Mouse (Mus musculus) forebrain, postnatal 0 days (tissue): ENCODE data around the gene Glipr1. TPM values are rescaled to one million over a fixed set of nuclear protein-coding genes. Genes with fewer than 3 reads are reported as not detected.

Experiments
- ATAC-seq: fragments of 200-750 bp; cut with Nextera tagmentation; 2 replicates; pipeline ENCODE4 v1.8.0; 2017; ENCODE audit warnings: mild to moderate bottlenecking, moderate library complexity
- DNase-seq: peaks from one replicate; pipeline ENCODE4 v3.0.0-alpha.2; 2015
- H3K27ac ChIP-seq: fragments of 300-500 bp; sonication (generic); 2 replicates; pipeline ENCODE4 v1.5.1; 2014; ENCODE audit warnings: low read depth, mild to moderate bottlenecking, antibody characterized with exemption, low read length, moderate library complexity, mixed read lengths
- H3K27me3 ChIP-seq: fragments of 300-500 bp; sonication (generic); 2 replicates; pipeline ENCODE4 v1.6.1; 2014; ENCODE audit warnings: mild to moderate bottlenecking, low read length, mixed read lengths; ENCODE audit not compliant: insufficient read depth
- H3K36me3 ChIP-seq: fragments of 300-500 bp; sonication (generic); 2 replicates; pipeline ENCODE4 v1.6.1; 2014; ENCODE audit warnings: mild to moderate bottlenecking, moderate library complexity; ENCODE audit not compliant: insufficient read depth
- H3K4me1 ChIP-seq: fragments of 300-500 bp; sonication (generic); 2 replicates; pipeline ENCODE4 v1.6.1; 2014; ENCODE audit warnings: antibody characterized with exemption; ENCODE audit not compliant: insufficient read depth
- H3K4me2 ChIP-seq: fragments of 300-500 bp; sonication (generic); 2 replicates; pipeline ENCODE4 v1.6.1; 2014; ENCODE audit warnings: low read depth, mild to moderate bottlenecking, moderate library complexity
- H3K4me3 ChIP-seq: fragments of 300-500 bp; sonication (generic); 2 replicates; pipeline ENCODE4 v1.5.1; 2014; ENCODE audit warnings: low read depth, low read length, mixed read lengths
- H3K9ac ChIP-seq: fragments of 300-500 bp; sonication (generic); 2 replicates; pipeline ENCODE4 v1.6.1; 2014; ENCODE audit warnings: mild to moderate bottlenecking
- H3K9me3 ChIP-seq: fragments of 300-500 bp; sonication (generic); 2 replicates; pipeline ENCODE4 v1.6.1; 2016; ENCODE audit warnings: low read length
- CTCF ChIP-seq: sonication (generic); IDR thresholded peaks from 2 replicates; pipeline ENCODE4 v1.5.1; 2016; ENCODE audit warnings: antibody characterized with exemption, control low read depth, low read depth
- WGBS: fragments of 180-500 bp; shearing (Covaris S2); extraction: QIAGEN DNeasy Blood & Tissue Kit; methylation state at CpG from one replicate; pipeline ENCODE4 v1.1.7; 2014; 5-methylcytosine and 5-hydroxymethylcytosine counted together
- polyA plus RNA-seq: library from polyadenylated mRNA; unstranded; fragments of >200 nt; fragmentation: Nextera tagmentation; extraction: Ambion mirVana; gene quantifications from 2 replicates; pipeline ENCODE4 v1.2.1, GENCODE M21; 2015
- total RNA-seq: library from RNA; depleted of rRNA; stranded (reverse); fragments of >200 nt; gene quantifications from 2 replicates; pipeline ENCODE4 v1.2.3, GENCODE M21; 2014; rRNA removed

Glipr1 gene
- total and polyA plus RNA-seq, 2 experiments from 2014 or later, result 0.48 to 2.0 TPM

DNA sequence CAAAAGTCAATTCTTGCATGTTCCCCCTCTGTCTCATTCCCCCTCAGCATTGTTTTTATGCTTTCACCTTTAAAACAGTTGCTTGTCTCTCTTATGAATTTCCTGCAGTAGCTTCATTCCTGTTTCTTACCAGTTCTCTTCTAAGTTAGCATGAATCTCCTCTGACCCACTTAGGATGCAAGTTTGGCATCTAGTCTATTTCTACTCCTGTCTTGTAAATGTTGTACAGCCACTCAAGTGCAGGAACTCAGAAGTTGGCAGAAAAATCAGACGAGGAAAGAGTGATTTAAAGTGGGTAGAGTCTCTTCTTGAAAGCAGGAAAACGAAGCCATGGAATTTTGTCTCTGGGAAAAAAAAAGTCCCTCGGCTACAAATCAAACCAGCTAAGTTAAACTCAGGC lies 56.9 kb downstream of the Glipr1 start:
- H3K9ac ChIP-seq, result no peak overlapping the region
- WGBS, result 71% methylated on average over 3 of the region's 3 CpGs
- TF ChIP-seq CTCF, result no peak

DNA sequence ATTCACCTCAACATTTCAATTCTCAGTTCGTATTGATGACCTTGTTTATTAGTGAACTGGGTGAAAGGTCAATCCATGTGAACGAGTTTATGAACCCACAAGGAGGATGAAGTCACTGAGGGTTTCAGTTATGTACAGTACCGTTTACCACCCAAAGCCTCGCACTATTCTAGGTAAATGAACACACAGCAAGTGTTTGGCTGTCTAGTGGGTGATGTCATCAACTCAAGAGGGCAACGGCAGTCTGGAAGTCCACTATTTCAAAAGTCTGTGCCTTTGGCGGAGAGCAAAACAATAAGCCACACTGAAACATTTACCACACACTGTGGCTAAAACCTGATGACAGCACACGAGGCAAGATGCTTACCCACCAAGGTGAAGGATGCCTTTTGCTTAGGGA lies 59.4 kb downstream of the Glipr1 start:
- 83% methylated on average over 7 of the region's 7 CpGs for WGBS

More for the DNA sequence above, 56.9 kb downstream of the Glipr1 start:
- ATAC-seq, result no peak
- no peak overlapping the region for H3K4me2 ChIP-seq
- no peaks in the 10 kb centered on the region for H3K4me1 ChIP-seq
- H3K27me3 ChIP-seq, result no peaks in the 10 kb centered on the region
- no peak overlapping the region for H3K4me3 ChIP-seq
- no peaks in the 10 kb centered on the region for H3K9me3 ChIP-seq
- H3K27ac ChIP-seq, result no peak overlapping the region
- no peaks in the 10 kb centered on the region for H3K36me3 ChIP-seq
- DNase-seq, result no peak

DNA sequence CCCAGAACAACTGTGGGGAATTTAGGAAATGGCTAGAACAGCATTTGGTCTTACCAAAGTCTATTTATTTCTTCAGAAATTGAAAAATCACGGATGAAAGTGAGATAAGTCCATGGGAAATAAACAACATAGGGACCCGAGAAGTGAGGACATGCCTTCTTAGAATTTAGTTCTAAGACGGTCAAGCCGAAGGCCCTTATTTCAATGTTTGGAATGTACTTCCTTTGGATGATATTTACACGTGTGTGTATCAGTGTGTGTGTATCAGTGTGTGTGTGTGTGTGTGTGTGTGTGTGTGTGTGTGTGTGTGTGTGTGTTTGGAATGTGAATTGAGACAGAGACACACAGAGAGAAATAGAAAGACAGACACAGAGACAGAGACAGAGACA lies 65.3 kb downstream of the Glipr1 start:
- Histone ChIP-seq H3K27me3 (no peaks in the 10 kb centered on the region), H3K36me3 (no peaks in the 10 kb centered on the region), H3K4me3 (no peak overlapping the region), H3K27ac (no peak overlapping the region), H3K4me2 (no peak overlapping the region), H3K9me3 (no peaks in the 10 kb centered on the region), H3K4me1 (no peaks in the 10 kb centered on the region), H3K9ac (no peak overlapping the region)
- no peak for ATAC-seq
- no peak for DNase-seq
- no peak for TF ChIP-seq CTCF
- WGBS, result 77% methylated on average over 5 of the region's 5 CpGs

More for the DNA sequence above, 59.4 kb downstream of the Glipr1 start:
- no peak overlapping the region for H3K4me2 ChIP-seq
- no peak overlapping the region for H3K4me3 ChIP-seq
- no peak overlapping the region for H3K9ac ChIP-seq
- no peaks in the 10 kb centered on the region for H3K27me3 ChIP-seq
- TF ChIP-seq CTCF, result no peak
- DNase-seq (no peak), ATAC-seq (no peak)
- no peaks in the 10 kb centered on the region for H3K4me1 ChIP-seq
- H3K27ac ChIP-seq, result no peak overlapping the region
- no peaks in the 10 kb centered on the region for H3K36me3 ChIP-seq
- no peaks in the 10 kb centered on the region for H3K9me3 ChIP-seq

DNA sequence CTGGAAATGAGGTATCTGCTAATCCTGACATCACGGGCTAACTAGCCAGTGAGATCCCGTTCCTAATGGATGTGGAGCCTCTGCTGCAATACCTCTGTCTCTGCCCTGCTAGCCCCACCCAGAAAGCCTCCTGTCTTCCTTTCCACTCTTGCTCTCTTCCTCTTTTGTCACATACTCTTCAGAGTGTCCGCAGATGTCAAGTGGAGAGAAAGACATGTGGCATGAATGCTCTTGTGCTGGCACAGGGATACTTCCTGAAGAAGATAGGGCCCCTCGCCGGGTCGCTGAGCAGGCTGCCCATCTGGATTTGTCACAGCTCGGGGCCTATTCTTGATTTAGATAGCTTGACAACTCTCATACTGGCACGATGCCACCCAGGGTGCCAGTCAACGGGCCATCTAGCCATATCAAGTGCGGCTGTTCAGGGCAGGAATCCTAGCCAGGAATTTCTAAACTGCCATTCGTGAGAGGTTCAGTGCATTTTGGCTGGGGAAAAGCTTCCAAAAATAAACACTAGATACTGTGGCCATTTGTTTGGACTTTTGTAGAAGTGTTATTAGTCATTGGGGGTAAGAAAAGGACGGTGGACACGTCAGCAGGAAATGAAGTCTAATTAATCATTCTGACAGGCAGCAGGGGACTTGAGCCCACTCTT lies 65.8 kb downstream of the Glipr1 start:
- Histone ChIP-seq H3K4me1 (no peaks in the 10 kb centered on the region), H3K4me3 (no peak overlapping the region), H3K9me3 (no peaks in the 10 kb centered on the region), H3K27me3 (no peaks in the 10 kb centered on the region), H3K36me3 (no peaks in the 10 kb centered on the region), H3K27ac (no peak overlapping the region), H3K4me2 (no peak overlapping the region), H3K9ac (no peak overlapping the region)
- 39% methylated on average over 13 of the region's 13 CpGs for WGBS
- no peak for TF ChIP-seq CTCF
- peak; percentile 63 for DNase-seq
- peak; percentile 47 for ATAC-seq

DNA sequence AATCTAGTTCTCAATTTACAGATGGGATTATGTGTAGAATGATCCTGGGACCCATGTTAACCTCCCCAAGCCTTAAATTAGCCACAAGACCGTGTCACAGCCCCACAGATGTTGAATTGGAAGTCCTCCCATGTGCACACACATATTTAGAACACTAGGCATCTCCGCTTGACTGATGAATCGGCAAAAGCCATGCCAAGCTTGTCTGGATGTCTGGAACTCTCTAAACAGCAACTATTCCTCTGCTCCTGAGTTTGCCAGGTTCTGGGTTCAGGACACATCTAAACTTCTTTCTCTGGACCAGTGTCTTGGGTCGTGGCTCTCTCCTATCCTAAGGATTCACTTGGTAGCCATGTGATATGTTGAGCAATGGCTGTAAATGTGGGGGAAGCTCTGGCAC lies 66.4 kb downstream of the Glipr1 start:
- Histone ChIP-seq H3K36me3 (no peaks in the 10 kb centered on the region), H3K27ac (no peak overlapping the region), H3K4me3 (no peak overlapping the region), H3K4me1 (no peaks in the 10 kb centered on the region), H3K4me2 (no peak overlapping the region), H3K27me3 (no peaks in the 10 kb centered on the region), H3K9me3 (no peaks in the 10 kb centered on the region), H3K9ac (no peak overlapping the region)
- WGBS, result 74% methylated on average over 4 of the region's 4 CpGs
- no peak for TF ChIP-seq CTCF
- no peak for ATAC-seq
- no peak for DNase-seq

Other genes with a start within 250 kb of the Glipr1 start
- gene Krr1, start 30.0 kb downstream of the Glipr1 start, total RNA-seq, result 32.5 and 38.2 TPM in 2 replicates
- 30.5 and 30.8 TPM in 2 replicates for gene Krr1, start 30.0 kb downstream of the Glipr1 start, polyA plus RNA-seq
- 0.46 and 0.76 TPM in 2 replicates for gene Glipr1l1, start 57.6 kb upstream of the Glipr1 start, total RNA-seq
- 0.16 and 0.23 TPM in 2 replicates for gene Glipr1l1, start 57.6 kb upstream of the Glipr1 start, polyA plus RNA-seq
- gene Glipr1l2, start 80.7 kb upstream of the Glipr1 start, total RNA-seq, result not detected in 2 replicates
- not detected in 2 replicates for gene Glipr1l2, start 80.7 kb upstream of the Glipr1 start, polyA plus RNA-seq
- 1.2 and 1.5 TPM in 2 replicates for gene Glipr1l3, start 157.7 kb upstream of the Glipr1 start, total RNA-seq
- gene Glipr1l3, start 157.7 kb upstream of the Glipr1 start, polyA plus RNA-seq, result 0.49 and 0.64 TPM in 2 replicates
- 0.24 and 0.69 TPM in 2 replicates for gene Caps2, start 161.0 kb upstream of the Glipr1 start, total RNA-seq
- 0.36 and 0.59 TPM in 2 replicates for gene Caps2, start 161.0 kb upstream of the Glipr1 start, polyA plus RNA-seq